Mouse (Mus musculus): ENCODE measurements around the gene Pde4c.
A peak's percentile ranks its signal among the peaks of the same experiment; 100 is the strongest.

The Pde4c gene

DNA sequence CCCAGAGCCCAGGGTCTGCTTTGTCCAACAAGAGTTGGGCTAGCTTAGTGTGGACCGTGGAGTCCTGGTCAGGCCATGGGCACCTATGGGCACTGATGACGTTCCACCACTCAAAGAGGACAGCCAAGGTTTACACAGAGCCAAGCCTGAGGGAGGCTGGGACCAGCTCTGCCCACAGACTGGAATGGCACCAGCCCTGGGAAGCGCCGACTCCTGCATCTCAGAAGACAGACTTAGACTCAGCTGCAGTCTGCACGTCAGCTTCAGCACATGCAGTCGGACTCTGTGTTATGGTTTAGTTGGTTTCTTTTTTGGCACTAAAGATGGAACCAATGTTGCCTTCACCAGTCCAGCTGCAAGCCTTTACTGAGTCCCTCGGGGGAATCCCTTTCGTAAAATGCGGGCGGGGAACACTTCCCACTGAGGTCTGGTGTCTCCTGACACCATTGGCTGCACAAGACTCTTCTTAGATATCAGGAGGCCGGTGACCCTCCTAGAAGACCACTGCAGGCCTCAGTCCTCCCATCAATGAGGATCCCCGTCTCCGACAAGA is 26.7 kb downstream of the Pde4c start:
- no peak for DNase-seq (ENCODE audit: low read depth, low spot score)

DNA sequence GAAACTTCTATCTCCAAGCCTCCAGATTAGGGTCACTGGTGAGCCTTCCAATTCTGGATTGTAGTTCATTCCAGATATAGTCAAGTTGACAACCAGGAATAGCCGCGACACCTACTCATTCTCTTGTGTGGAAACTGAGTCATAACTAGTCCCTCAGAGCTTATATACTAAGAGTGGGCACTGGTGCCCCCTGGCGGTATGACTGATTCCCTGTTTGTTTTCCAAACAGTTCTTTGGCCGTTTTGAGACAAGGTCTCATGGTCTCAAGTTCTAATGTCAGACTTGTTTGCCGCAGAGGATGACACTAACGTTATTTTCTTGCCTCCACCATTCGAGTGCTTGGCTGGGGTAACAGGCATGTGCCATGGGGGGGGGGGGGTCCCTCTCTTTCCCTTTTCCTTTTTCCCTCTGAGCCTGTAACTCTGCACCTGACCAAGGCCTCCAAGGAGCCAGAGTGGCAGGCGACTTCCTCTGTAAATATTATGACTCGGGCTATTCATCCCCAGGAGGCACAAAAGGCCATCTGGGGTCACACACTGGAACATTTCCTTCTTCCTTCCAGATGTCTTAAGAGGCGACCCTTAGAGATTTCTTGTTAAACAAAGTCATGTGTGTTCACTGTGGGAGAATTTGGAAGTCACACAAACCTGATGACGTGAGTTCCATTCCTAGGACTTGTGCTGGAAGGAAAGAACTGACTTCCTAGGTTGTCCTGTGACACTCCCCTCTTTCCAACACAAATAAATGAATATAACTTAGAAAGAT is 28.7 kb downstream of the Pde4c start:
- peak; percentile 88 for DNase-seq (ENCODE audit: low read depth, low spot score)

DNA sequence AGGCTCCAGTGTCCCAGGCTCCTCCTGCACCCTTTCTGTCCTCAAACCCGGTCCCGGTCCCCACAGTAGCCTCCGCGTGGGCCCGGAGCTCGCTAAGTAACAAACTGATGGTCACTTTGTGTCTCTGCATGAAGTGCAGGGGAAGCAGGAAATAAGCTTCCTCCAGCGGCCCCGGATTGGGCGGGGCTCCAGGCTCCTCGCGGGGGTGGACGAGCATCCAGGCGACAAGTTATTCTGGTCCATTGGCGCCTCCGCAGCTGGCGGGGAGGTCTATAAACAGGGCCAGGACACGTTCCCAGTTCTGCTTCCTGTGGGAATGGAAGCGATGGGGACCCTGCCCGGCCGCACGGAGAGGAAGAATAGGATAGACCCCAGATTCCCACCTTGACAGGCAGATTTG is 29.6 kb downstream of the Pde4c start:
- no peak for DNase-seq (ENCODE audit: low read depth, low spot score)

DNA sequence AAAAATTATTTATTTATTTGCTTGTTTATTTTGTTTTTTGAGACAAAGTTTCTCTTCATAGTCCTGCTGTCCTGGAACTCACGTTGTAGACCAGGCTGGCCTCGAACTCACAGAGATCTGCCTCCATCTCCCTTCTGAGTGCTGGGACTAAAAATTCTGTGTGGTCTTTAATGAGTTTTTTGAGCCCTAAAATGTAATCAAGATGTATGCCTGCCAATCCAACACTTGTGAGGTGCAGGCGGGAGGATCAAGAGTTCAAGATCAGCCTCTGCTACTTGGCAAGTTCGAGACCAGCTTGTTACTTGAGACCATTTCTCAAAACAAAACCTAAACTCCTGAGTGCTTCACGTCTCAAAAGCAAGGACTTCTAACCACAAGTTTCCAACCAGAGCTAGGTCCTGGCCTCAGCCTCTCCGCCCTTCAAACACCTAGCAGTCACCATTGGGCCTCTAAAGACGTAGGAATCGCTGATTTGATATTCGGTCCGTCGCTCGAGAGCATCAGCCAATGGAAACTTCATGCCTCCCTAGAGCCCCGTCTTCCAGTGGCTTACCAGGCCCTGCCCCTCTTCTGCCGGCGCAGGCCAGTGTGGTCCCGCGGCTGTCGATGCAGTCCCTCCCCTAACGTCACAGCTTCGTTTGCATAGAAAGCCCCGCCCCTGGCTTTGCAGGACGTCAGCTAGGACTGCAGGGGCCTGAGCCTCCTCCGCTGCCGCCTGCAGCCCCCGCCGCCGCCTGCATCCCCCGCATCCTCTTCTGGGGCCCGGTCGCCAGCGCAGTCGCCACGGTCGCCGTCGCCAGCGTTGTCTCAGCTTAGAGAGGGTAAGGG is 30.7 kb downstream of the Pde4c start, which contains the start of gene Rab3a:
Gene Rab3a, plus strand, starts transcription at position 637 of the 828 bp plus-strand sequence.
- DNase-seq (ENCODE audit: low read depth, low spot score), result peak; percentile 100

DNA sequence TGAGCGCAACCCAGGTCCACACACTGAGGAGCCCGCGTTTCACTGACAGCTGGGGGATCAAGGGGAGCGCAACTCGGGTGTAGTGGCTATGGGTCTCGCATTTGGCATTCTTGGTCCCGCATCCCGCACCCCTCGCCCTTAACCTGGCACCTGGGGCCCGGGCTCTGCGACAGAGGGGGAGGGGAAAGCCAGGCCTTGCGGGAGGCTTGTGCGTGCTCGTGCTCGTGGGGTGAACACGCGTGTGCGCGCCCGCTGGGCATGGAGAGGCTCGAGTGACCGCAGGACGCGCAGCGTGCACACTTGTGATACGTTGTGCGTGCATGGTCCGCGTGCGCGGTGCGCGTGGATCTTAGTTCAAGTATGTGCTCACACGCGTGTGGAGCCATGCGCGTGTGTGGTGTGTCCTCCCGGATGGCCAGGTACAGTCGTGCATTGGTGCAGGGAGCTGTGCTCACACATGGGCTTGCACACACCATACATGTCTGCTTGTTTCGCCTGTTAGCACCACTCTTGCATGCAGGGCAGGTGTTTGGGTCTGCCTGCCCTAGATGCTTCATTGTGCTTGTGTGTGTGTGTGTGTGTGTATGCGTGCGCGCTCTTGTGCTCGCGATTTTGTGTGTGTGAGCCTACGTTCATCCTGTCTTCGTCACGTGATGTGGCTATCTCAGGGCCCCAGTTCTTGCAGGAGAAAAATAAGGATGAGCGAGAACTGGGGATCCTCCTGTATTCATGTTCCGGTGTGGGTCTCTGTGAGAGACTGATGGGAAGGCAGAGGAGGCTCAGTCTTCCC is 31.5 kb downstream of the Pde4c start:
- DNase-seq (ENCODE audit: low read depth, low spot score), result peak; percentile 55

DNA sequence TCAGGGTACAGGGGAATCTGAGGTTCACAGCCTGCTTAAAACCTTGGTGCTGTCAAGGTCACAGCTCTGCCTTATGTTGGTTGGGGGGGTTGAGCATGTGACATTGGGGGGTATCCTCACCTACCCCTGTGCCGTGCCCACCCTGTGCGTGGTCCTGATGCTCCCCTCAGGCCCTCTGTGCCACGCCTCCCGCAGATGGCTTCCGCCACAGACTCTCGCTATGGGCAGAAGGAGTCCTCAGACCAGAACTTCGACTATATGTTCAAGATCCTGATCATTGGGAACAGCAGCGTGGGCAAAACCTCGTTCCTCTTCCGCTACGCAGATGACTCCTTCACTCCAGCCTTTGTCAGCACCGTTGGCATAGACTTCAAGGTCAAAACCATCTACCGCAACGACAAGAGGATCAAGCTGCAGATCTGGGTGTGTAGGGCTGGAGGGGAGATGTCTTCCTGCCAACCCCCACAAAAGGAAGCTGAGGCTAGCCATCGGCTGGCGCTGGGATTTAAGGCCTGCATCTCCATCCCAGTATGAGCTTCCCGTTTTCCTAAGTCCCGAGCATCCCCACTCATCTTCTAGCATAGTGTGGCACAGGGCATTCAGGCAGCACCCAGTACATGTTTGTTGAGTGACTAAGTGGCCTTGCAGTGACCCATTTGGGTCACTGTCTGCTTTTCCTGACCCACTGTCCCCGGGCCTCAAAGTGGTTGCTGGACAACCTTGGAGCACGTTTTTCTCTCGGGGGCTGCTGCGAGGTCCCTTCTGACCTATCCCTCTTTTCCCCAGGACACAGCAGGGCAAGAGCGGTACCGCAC is 32.3 kb downstream of the Pde4c start:
- no peak for DNase-seq (ENCODE audit: low read depth, low spot score)

DNA sequence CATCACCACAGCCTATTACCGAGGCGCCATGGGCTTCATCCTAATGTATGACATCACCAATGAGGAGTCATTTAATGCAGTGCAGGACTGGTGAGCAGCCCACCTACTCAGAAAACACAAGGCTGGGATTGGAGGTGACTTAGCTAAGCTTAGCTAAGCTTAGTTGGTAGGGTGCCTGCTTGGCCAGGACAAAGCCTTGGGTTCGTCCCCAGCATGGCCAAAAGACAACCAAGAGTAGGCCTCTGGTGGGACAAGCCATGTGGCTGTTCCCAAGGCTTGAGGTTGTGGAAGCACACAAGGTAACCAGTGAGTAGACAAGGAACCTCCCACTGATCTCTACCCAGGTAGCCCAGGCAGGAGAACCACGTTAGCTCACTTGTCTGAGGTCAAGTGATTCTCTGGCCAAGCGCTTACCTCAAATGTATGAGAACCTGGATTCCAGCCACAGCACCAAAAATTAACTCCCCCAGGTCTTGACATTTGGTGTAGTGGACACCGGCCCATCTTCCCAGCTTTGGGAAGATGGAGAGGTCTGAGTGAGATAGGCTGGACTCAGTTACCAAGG is 33.0 kb downstream of the Pde4c start:
- no peak for DNase-seq (ENCODE audit: low read depth, low spot score)

DNA sequence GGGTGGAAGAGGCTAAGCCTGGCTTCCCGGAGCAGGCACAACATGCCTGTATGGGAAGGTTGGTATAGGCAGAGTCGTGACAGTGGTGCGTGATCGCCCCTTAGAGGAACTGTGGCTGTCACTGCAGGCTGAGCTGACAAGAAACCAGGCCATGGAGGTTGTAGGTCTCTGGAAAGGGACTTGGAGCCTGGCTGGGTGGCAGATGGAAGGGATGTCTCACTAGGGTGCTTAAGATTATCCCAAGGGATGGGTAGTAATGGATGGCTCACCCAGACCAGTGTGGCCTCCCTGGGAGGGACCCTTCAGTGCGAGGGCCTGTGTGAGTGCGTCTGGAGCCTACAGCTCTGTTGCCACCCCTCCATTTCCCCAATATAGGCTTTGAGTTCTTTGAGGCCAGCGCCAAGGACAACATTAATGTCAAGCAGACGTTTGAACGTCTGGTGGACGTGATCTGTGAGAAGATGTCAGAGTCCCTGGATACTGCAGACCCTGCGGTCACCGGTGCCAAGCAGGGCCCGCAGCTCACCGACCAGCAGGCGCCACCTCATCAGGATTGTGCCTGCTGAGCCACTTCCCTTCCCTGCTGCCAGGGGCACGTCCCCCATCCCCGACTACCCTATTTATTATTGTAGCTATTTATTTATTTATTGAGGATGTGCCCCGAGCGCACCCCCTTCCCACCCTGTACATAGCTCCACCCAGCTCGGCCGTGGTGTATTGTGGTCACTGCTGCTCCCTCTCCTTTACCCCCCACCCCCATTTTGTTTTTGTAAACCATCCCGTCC is 34.2 kb downstream of the Pde4c start:
- DNase-seq (ENCODE audit: low read depth, low spot score), result peak; percentile 71

DNA sequence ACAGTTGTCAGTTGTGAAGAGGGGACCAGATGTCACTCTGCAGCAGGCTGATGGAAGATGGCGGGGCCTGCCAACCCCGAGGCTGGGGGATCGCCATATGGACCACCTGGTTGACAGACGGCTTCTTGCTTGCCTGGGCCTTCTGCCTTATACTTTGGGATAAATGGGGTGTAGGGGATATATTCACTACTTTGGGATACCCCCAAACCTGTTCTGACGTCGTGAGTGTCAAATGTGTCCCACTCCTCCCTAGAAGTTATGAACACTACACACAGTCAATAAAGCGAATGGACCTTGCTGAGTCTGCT is 34.7 kb downstream of the Pde4c start:
- no peak for DNase-seq (ENCODE audit: low read depth, low spot score)

DNA sequence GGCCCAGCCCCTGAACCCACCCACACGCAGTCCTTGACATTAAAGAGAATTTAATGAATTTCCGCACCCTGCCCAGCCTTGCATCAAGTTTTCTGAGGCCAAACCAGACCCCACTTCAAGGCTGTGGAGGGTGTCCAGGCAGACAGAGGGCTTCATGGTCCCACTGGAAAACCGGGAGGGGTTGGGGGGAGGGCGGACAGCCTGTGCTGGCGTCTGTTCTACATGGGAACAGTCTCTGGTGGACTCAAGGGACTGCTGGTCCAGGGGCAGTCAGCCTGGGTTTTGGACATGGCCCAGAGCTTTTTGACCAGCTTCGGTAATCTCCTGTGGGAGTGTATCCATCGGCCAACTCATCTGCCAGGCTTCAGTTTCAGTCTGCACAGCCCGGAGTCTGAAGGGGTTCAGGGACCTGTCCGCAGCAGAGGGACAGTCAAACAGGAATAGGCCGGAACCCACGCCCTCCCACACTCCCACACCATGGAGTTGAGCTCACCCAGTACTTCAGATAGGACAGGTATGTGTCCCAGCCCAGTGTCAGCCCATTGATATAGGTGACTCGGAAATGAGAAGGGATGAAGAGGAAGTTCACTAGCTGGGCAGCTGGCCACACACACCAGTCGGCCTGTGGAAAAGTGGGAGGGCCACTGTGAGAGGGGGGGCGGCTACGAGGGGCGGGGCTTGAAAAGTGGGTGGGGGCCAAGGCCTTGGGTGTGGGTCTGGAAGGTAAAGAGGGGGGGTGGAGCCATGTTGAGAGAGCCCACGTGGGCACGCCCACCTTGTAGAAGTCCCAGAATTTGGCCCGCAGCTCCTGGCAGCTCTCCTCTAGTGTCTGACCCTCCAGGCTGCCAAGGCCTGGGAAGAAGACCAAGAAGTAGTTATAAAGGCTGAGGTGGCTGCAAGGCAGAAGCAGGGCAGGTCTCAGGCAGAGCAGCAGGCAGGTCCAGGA is 35.4 kb downstream of the Pde4c start:
- peak; percentile 70 for DNase-seq (ENCODE audit: low read depth, low spot score)

DNA sequence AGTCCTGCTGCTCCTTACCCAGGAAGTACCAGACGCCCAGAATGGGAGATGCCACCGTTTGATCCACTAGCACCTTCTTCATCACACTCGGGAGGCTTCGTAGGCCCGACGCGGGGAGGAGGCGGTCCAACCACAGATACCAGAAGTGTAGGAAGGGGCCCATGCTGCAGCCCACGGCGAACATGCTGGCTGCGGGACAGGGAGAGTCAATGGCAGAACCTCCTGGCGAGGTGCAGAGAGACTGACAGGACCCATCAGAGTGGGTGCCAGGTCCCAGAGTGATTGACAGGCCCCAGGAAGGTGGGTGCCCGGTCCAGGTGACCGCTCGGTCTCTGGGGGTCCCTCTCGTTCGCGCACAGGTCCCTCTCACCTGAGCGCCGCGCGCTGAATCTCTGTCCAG is 36.8 kb downstream of the Pde4c start:
- DNase-seq (ENCODE audit: low read depth, low spot score), result no peak

DNA sequence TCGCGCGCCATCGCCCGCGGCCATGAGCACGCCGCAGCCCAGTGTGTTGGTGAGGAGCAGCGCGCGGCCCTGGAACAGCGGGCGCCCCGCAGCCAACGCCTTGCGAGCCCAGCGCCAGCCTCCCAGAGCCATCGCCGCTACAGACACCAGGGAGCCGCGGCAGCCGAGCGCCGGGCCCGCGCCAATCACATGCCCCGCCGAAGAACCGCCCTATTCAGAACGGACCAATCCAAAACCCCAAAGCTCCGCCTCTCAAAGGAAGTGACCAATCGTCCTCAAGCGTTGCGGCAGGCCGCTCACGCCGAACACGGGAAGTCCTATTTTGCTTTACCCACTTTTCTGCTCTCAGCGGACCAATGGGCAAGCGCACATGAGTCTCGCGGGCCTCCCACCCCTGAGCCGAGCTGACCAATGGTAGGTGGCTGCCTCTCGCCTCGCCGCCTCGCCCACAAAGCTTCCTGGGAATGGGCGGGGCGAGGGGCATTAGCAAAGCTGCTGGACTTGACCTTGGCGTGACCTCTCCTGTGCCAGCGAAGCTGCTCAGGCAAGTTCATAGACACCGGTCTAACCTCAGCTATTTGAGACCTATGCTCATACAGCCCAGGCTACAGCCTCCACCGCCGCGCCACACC is 37.4 kb downstream of the Pde4c start, which contains the start of gene Mpv17l2:
Gene Mpv17l2, minus strand, starts transcription at position 172 of the 632 bp plus-strand sequence.
- DNase-seq (ENCODE audit: low read depth, low spot score), result peak; percentile 100

DNA sequence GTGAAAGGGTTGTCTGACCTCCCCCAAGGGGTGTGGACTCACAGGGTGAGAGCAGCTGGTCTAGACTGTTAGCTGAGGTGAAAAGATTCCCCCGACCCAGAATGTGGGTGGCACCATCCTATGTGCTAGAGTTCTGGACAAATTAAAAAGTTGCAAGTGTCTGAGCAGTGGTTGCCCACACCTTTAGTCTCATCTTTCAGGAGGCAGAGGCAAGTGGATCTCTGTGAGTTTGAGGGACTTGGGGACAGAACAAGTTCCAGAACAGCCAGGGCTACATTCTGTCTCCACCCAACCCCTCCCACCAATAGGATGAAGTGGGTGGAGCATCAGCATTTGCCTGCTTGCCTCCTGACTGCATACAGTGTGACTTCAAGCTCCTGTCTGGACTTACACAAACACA is 38.6 kb downstream of the Pde4c start:
- DNase-seq (ENCODE audit: low read depth, low spot score), result no peak

DNA sequence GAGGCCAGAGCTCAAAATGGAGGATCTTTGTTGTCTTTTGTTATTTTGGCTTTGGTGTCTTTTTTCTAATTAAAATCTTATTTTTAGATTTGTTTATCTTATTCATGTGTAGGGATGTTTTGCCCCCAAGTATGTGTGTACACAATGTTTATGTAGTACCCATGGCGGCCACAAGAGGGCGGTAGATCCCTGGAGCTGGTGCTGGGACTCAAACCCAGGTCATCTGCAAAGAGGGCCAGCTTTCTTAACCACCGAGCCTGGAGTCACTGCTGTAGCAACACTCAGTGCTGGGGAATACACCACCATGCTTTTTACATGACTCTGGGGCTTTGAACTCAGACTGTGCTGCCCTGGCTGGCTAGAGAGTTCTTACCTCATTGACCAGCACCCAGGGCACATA is 39.8 kb downstream of the Pde4c start:
- DNase-seq (ENCODE audit: low read depth, low spot score), result peak; percentile 83

DNA sequence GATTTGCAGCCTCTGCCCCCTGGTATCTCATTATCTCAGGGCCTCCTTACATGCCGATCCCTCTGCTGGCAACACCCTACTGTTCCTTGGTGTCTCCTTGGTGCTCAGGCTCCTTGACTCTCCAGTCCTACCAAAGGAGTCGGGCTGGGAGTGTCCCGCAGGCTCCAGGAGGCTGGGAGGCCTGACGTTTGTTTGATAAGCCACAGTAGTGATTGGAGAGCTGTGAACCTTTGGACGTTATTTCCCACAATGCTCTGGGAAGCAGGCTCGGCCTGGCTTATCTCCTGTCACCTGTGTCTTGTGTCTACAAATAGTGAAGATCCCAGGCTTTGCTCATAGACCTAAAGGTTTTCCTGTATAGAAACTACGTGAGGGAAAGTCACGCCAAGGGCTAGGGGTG is 40.5 kb downstream of the Pde4c start:
- DNase-seq (ENCODE audit: low read depth, low spot score), result no peak

DNA sequence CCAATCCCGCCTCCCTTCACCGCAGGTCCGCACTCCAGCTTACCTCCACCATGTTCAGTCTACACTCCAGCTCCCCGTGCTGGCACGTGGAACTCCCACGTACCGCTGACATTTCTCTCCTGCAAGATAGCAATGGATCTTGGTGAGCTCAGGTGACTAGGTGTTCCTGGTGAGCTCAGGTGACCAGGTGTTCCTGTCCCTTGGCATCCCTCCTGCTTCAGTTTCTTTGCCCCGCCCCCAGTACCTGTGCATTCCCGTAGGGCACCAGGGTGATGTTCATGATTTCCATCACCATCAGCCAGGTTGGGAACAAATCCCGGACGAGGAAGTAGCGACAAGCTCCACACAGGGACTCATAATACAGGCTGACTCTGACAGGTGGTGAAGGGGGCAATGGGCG is 41.2 kb downstream of the Pde4c start:
- no peak for DNase-seq (ENCODE audit: low read depth, low spot score)

DNA sequence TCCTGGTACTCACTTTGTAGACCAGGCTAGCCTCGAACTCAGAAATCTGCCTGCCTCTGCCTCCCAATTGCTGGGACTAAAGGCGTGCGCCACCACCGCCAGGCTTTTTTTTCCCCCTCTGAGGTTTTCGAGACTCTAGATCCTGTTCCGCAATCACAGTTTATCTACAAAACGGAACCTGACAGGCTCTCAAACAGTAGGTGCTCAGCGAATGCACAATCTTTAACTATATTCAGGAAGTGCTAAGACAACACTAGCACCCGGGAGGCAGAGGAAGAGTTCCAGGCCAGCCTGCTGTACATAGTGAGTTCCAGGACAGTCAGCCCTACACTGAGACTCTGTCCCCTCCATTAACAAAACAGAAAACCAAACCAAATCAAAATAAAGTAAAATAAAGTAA is 41.8 kb downstream of the Pde4c start:
- no peak for DNase-seq (ENCODE audit: low read depth, low spot score)

DNA sequence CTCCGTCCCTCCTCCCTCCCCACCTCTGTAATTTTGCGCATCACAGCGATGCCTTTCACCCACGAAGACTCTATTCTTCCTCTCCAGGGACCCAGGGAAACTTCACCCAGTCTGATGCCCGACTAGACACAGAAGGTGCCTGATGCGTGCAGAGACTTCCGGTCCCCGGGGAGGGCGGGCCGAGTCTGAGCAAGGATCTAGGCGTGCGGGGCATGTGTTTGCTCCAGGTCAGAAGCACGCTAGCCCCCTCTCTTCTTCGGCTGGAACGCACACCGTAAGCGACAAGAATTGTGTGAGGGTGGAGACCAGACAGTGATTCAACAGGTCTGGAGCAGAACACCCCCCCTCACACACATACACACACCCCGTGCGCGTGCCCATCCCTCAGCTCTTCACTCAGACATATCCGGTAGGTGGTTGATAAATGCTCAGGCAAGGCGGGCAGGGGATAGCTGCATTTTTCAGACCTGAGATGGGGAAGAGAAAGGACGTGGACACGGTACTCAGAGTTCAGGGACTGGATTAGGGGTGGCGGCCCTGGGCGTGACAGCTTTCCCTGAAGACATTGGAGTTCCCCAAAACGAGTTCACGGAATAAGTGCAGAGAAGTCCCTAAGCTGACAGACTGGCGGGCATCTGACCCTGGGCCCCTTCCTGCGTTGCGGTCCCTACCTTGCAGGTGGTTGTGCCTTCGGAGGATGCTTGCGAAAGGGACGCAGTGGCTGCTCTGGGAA is 42.5 kb downstream of the Pde4c start:
- DNase-seq (ENCODE audit: low read depth, low spot score), result peak; percentile 71
